Mouse (Mus musculus) megakaryocyte, embryonic 14.5 days (primary cell): ENCODE measurements around the gene Nedd4. TPM values are rescaled to one million over a fixed set of nuclear protein-coding genes. Genes with fewer than 3 reads are reported as not detected.
A peak's percentile ranks its signal among the peaks of the same experiment; 100 is the strongest.

Source experiments
- H3K27me3 ChIP-seq: replicated peaks from 2 replicates; pipeline ENCODE3; 2012; ENCODE audit warnings: inconsistent platforms
- H3K36me3 ChIP-seq: replicated peaks from 2 replicates; pipeline ENCODE3; 2012; ENCODE audit warnings: low read length, inconsistent platforms, mixed read lengths
- H3K4me1 ChIP-seq: 2 replicates; pipeline ENCODE4 v1.6.1; 2012; ENCODE audit warnings: inconsistent platforms
- H3K4me3 ChIP-seq: replicated peaks from 2 replicates; pipeline ENCODE3; 2012; ENCODE audit warnings: moderate library complexity, mild to moderate bottlenecking, inconsistent platforms
- H3K9me3 ChIP-seq: 2 replicates; pipeline ENCODE4 v1.6.1; 2012; ENCODE audit warnings: inconsistent platforms
- FLI1 ChIP-seq: IDR thresholded peaks from 2 replicates; pipeline ENCODE4 v1.6.1; 2012; ENCODE audit warnings: low read length, inconsistent platforms, mixed read lengths
- GATA1 ChIP-seq: IDR thresholded peaks from 3 replicates; pipeline ENCODE4 v1.6.1; 2012; ENCODE audit warnings: mixed read lengths, low read length, inconsistent platforms, borderline replicate concordance
- polyA plus RNA-seq: library from polyadenylated mRNA; stranded (reverse); fragments of >175 nt; gene quantifications from 2 replicates; pipeline ENCODE4 v1.2.3, GENCODE M21; 2012; ENCODE audit warnings: low replicate concordance; ENCODE audit not compliant: insufficient read depth

Gene Nedd4
- polyA plus RNA-seq, 1 experiment = 24.7 TPM

DNA sequence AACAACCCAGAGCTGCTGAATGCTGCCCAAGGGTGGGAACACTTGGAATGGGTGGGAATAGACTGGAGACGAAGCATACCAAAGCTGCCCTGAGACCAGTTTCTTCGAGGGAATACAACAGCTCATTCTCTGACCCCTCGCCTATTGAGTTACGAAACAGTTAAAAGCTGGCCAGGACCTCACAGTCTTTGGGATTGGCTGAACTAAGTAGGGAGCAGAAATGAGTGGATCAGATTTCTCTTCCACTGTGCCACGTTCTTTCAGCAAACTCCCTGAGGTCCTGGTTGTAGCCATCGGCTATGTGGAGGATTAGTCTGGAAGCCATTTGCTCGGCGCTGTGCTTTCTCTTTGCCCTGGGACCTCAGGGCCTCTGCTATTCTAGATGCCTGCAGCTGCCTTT, 9.2 kb upstream of the Nedd4 start:
- H3K4me3 ChIP-seq = no peak overlapping the region
- no peaks in the 10 kb centered on the region for H3K36me3 ChIP-seq
- TF ChIP-seq GATA1 (no peak), FLI1 (no peak)
- H3K9me3 ChIP-seq = no peaks in the 10 kb centered on the region
- H3K27me3 ChIP-seq = peaks cover 9% of the 10 kb centered on the region
- peaks cover 57% of the 10 kb centered on the region for H3K4me1 ChIP-seq

DNA sequence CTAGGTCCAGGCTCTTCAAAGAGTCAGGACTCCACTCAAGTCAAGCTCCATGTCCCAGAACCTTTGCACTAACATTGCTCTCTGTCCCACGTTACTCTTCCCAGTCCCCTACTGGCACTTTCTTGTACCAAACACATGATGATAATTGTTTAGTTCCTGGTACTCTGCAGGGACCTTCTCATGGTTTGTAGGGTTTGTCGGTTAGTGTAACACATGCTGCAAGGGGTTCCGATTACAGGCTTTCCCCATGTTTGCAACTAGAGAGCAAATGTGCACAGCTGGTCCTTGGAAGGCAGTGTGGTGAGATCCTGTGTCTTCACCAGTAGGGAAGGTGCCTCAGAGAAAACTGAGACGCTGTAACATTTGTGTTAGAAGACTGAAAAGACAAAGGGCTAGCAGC, 8.6 kb upstream of the Nedd4 start:
- TF ChIP-seq GATA1 (no peak), FLI1 (no peak)
- no peaks in the 10 kb centered on the region for H3K9me3 ChIP-seq
- no peaks in the 10 kb centered on the region for H3K36me3 ChIP-seq
- H3K4me1 ChIP-seq = peaks cover 63% of the 10 kb centered on the region
- peaks cover 6% of the 10 kb centered on the region for H3K27me3 ChIP-seq
- no peak overlapping the region for H3K4me3 ChIP-seq

DNA sequence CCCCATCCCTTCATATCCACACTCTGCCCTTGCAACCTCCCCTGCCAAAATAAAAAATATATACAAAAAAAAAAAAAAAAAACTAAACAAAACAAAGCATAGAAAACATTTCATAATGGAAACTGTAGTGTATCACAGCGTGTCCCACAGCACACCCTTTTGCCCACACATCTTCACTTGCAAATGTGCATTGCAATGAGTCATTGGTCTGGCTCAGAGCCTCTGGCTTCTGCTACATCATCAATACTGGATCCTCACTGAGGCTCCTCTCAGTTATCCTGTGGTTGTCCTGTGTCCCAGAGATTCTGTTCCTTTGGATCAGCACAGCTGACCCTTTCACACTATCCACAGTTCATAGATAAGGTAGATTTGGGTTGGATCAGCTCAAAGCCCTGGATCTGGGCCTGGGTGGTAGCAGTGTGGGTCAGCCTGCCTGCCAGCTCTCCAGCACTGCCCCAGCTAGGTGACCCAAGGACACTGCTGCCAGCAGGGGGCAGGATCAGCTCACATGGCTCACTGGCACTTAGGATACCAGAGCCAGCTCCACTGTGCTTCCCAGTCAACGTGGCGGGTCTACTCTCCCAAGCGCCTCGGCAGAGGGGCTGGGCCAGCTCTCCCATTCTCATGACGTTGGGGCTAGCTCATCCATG, 7.4 kb upstream of the Nedd4 start:
- peaks cover 63% of the 10 kb centered on the region for H3K4me1 ChIP-seq
- H3K4me3 ChIP-seq = peak overlapping the region; percentile 53
- TF ChIP-seq FLI1 (no peak), GATA1 (no peak)
- H3K36me3 ChIP-seq = no peaks in the 10 kb centered on the region
- peaks cover 4% of the 10 kb centered on the region for H3K27me3 ChIP-seq
- no peaks in the 10 kb centered on the region for H3K9me3 ChIP-seq

DNA sequence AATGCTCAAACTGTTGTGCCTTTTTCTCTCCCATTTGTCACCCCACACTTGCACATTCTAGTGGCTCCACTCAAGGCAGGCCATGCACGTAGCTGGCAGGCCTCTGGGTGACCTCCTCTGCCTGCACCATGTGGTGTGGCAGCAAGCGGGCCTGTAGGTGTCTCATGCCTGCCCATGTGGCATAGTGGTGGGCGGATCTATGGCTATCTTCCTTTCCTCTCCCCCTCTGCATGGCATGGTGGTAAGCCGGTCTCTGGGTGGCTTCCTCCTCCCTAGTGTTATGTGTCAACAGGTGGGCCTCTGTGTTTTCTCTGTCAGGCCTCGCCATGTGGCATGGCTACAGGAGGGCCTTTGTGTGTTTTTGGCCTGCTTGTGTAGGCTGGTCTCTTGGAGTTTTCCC, 6.5 kb upstream of the Nedd4 start:
- H3K27me3 ChIP-seq = peaks cover 4% of the 10 kb centered on the region
- H3K9me3 ChIP-seq = no peaks in the 10 kb centered on the region
- peaks cover 71% of the 10 kb centered on the region for H3K4me1 ChIP-seq
- TF ChIP-seq FLI1 = no peak
- TF ChIP-seq GATA1 = no peak
- H3K36me3 ChIP-seq = no peaks in the 10 kb centered on the region
- H3K4me3 ChIP-seq = peak overlapping the region; percentile 63

DNA sequence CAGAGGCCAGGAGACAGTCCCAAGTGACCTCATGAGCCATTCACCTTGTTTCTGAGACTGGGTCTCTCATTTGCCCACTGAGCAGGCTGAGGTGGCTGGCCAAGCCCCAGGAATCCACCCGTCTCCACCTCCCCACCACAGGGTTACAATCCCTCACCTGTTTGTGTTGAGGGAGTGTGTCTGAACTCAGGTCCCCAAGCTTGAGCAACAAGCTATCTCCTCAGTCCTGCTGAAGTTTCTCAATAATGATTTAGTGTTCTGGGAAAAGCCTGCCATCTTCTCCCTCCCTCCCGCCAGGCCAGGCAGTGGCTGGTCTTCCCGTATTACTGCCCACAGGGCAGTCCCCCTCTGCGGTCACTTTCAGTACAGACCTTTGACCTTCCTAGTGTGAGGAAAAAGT, 5.7 kb upstream of the Nedd4 start:
- TF ChIP-seq FLI1 (no peak), GATA1 (no peak)
- no peaks in the 10 kb centered on the region for H3K9me3 ChIP-seq
- H3K27me3 ChIP-seq = peaks cover 4% of the 10 kb centered on the region
- H3K36me3 ChIP-seq = no peaks in the 10 kb centered on the region
- peak overlapping the region; percentile 78 for H3K4me3 ChIP-seq
- H3K4me1 ChIP-seq = peaks cover 79% of the 10 kb centered on the region

DNA sequence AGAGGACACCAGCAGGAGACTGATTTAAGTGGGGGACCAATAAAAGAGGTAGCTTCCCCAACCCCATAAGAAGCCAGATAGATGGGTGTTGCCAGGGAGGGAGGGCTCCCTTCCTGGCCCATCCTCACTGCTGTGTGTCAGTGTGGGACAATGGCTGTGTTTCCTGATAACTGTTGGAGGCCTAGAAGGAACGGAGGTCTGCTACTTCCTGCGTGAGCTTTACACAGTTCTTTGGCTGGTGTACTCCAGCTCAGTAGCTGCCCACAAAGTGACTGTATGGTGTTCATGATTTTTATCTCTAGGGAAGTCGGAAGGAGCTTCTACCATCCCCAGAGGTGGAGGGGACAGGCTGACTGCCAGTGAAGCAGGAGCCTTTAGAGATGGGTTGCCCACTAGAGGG, 5.2 kb upstream of the Nedd4 start:
- Histone ChIP-seq H3K9me3 (no peaks in the 10 kb centered on the region), H3K36me3 (no peaks in the 10 kb centered on the region), H3K4me1 (peaks cover 77% of the 10 kb centered on the region), H3K4me3 (peak overlapping the region; percentile 78), H3K27me3 (peaks cover 4% of the 10 kb centered on the region)
- TF ChIP-seq FLI1 (no peak), GATA1 (no peak)

DNA sequence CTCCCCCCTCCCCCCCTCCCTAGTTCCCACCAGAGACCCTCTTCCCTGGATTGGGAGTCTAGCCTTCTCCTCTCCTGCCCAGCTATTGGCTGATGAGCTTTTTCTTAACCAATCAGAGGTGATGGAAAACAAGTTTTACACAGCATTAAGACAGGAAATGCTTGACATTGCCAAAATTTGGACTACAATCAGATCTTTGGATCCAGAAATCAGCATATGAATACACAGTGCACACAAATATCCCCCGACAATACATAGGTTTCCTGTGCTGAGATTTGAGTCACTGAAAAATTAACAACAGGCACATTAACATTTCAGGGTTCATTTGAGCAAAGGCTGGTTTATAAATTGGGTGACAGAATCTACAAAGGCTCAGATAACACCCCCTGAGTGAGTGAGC, 4.5 kb upstream of the Nedd4 start:
- TF ChIP-seq FLI1 (no peak), GATA1 (no peak)
- no peaks in the 10 kb centered on the region for H3K36me3 ChIP-seq
- H3K9me3 ChIP-seq = no peaks in the 10 kb centered on the region
- peaks cover 2% of the 10 kb centered on the region for H3K27me3 ChIP-seq
- peaks cover 72% of the 10 kb centered on the region for H3K4me1 ChIP-seq
- no peak overlapping the region for H3K4me3 ChIP-seq

DNA sequence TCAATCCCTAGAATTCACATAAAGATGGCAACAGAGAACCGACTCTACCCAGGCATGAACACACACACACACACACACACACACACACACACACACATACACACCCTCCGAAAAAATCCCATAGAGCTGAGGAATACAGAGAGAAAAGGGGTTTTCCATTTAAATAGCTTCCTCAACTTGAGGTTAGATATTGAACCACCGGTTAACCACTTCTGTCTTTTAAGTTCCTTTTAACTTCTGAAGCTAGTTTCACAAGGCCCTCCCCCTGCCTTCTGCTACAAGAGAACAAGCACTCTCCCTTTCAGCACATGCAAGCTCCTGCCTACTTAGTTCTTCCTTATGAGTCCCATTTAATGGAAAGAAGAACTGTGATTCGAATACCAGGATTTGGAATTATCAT, 2.0 kb upstream of the Nedd4 start:
- Histone ChIP-seq H3K4me1 (peaks cover 74% of the 10 kb centered on the region), H3K36me3 (peaks cover 13% of the 10 kb centered on the region), H3K27me3 (no peaks in the 10 kb centered on the region), H3K4me3 (no peak overlapping the region), H3K9me3 (no peaks in the 10 kb centered on the region)
- TF ChIP-seq GATA1 = no peak
- TF ChIP-seq FLI1 = no peak

DNA sequence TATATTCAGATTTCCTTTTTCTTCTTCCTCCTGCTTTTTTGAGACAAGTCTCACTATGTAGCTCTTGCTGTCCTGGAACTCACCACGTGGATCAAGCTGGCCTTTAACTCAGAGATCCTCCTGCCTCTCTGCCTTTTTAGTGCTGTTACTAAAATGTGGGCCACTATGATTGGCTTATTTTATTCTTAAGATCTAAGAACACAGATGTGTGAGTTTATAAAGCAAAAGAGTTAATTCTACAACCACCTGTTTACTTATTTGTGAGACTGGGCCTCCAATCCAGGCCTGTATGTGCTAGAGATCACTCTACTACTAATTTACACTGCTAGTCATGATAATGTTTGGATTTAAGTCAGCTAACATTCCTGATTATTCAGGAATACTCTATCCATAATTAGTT, 1.2 kb upstream of the Nedd4 start:
- H3K36me3 ChIP-seq = peaks cover 21% of the 10 kb centered on the region
- no peaks in the 10 kb centered on the region for H3K9me3 ChIP-seq
- H3K4me1 ChIP-seq = peaks cover 73% of the 10 kb centered on the region
- no peak overlapping the region for H3K4me3 ChIP-seq
- no peak for TF ChIP-seq FLI1
- TF ChIP-seq GATA1 = no peak
- no peaks in the 10 kb centered on the region for H3K27me3 ChIP-seq

DNA sequence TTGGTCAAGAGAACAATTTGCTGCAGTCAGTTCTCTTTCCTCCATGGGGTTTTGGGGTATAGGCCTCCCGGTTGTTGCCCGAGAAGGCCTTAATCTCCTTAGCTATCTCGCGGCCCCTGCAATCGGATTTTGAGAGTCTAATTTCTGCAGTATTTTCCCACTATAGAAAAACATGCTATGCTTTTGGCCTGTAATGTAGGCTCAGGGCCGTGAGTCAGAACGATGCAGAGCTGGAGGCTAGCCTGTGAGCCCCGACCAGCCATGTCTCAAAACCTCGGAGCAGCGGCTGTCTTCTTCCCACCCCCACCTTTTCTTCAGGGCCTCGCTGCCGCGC, 618 bp upstream of the Nedd4 start:
- TF ChIP-seq GATA1 (no peak), FLI1 (no peak)
- peaks cover 24% of the 10 kb centered on the region for H3K36me3 ChIP-seq
- H3K4me3 ChIP-seq = peak overlapping the region; percentile 95
- H3K4me1 ChIP-seq = peaks cover 67% of the 10 kb centered on the region
- H3K27me3 ChIP-seq = no peaks in the 10 kb centered on the region
- H3K9me3 ChIP-seq = no peaks in the 10 kb centered on the region
